In the genomic region with DNA sequence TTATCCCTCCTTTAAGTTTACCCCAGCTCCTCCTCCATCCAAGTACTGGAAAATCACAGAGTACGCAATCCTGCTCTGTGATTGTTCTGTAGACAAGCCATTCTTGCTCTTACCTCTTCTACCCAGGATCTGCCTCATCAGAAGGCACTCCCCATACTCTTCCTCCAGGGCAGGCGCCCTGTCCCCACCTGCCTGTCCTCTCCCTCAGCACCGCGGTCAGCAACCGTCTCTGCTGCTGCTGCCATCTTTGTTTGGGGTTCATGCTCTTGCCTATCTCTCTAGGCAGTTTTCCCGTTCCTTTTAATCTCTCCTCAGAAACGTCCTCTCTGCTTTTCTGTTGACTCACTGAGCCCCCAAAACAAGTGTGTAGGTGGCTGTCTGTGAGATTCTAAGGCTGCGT, we compare ENCODE assay signal across 29 mouse cellular contexts.
"Had no signal": no experiment of that assay in that cellular context is flagged by ENCODE, and none has a peak within 500 bp of the region (broad histone marks: within the 10 kb centered on the region; RNA-seq: fewer than 3 reads in every experiment).

No protein-coding gene starts in this region.

- H3K9me3 ChIP-seq: limb, embryonic 10.5 days; limb, embryonic 12.5 days; limb, embryonic 15.5 days; liver, embryonic 12.5 days; liver, embryonic 15.5 days; lung, embryonic 15.5 days; midbrain, embryonic 12.5 days; midbrain, embryonic 13.5 days; midbrain, embryonic 15.5 days had no signal

- H3K4me3 ChIP-seq: limb, embryonic 10.5 days; limb, embryonic 12.5 days; limb, embryonic 13.5 days; limb, embryonic 15.5 days; liver, embryonic 12.5 days; liver, embryonic 13.5 days; liver, embryonic 15.5 days; lung, embryonic 15.5 days; megakaryocyte, embryonic 14.5 days; midbrain, embryonic 10.5 days; midbrain, embryonic 12.5 days; midbrain, embryonic 13.5 days; midbrain, embryonic 15.5 days; neural tube, embryonic 12.5 days had no signal

- H3K27me3 ChIP-seq: limb, embryonic 12.5 days; limb, embryonic 13.5 days; limb, embryonic 15.5 days; liver, embryonic 12.5 days; liver, embryonic 13.5 days; liver, embryonic 15.5 days; lung, embryonic 15.5 days; megakaryocyte, embryonic 14.5 days; midbrain, embryonic 12.5 days; midbrain, embryonic 13.5 days; midbrain, embryonic 15.5 days; neural tube, embryonic 12.5 days had no signal

- H3K4me2 ChIP-seq: limb, embryonic 12.5 days; limb, embryonic 13.5 days; limb, embryonic 15.5 days; liver, embryonic 11.5 days; liver, embryonic 12.5 days; liver, embryonic 13.5 days; liver, embryonic 15.5 days; lung, embryonic 14.5 days; lung, embryonic 15.5 days; midbrain, embryonic 11.5 days; midbrain, embryonic 12.5 days; midbrain, embryonic 13.5 days; midbrain, embryonic 15.5 days; neural tube, embryonic 12.5 days had no signal

- H3K9ac ChIP-seq: limb, embryonic 12.5 days; limb, embryonic 13.5 days; limb, embryonic 15.5 days; liver, embryonic 12.5 days; liver, embryonic 13.5 days; liver, embryonic 14.5 days; liver, embryonic 15.5 days; liver, postnatal 0 days; lung, embryonic 14.5 days; lung, embryonic 15.5 days; midbrain, embryonic 12.5 days; midbrain, embryonic 13.5 days; midbrain, embryonic 15.5 days; neural tube, embryonic 12.5 days had no signal

- H3K4me1 ChIP-seq: limb, embryonic 10.5 days; limb, embryonic 12.5 days; limb, embryonic 13.5 days; limb, embryonic 15.5 days; liver, embryonic 12.5 days; liver, embryonic 13.5 days; liver, embryonic 15.5 days; lung, embryonic 15.5 days; megakaryocyte, embryonic 14.5 days; midbrain, embryonic 10.5 days; midbrain, embryonic 12.5 days; midbrain, embryonic 15.5 days; neural tube, embryonic 12.5 days had no signal

- DNase-seq: left cerebral cortex, postnatal 4 days; liver; liver, embryonic 13.5 days; liver, postnatal 0 days; lung, adult 18-20 months; lung, adult 2 months; lung, embryonic 14.5 days; lung, postnatal 10 days; lung, postnatal 14 days; lung, postnatal 36 days; lung, postnatal 4 days; midbrain, embryonic 14.5 days had no signal

- H3K36me3 ChIP-seq: limb, embryonic 12.5 days; limb, embryonic 13.5 days; limb, embryonic 15.5 days; liver, embryonic 12.5 days; liver, embryonic 15.5 days; lung, embryonic 15.5 days; midbrain, embryonic 10.5 days; midbrain, embryonic 12.5 days; midbrain, embryonic 13.5 days; midbrain, embryonic 15.5 days; neural tube, embryonic 12.5 days had no signal

- H3K27ac ChIP-seq: limb, embryonic 10.5 days; limb, embryonic 12.5 days; limb, embryonic 13.5 days; limb, embryonic 15.5 days; liver, embryonic 12.5 days; liver, embryonic 13.5 days; liver, embryonic 14.5 days; liver, embryonic 15.5 days; lung, embryonic 15.5 days; macrophage; midbrain, embryonic 10.5 days; midbrain, embryonic 12.5 days; midbrain, embryonic 13.5 days; midbrain, embryonic 15.5 days; neural tube, embryonic 12.5 days had no signal
